Mouse (Mus musculus) ovary, postnatal 10 days (tissue): ENCODE results near the gene Prkca.

ENCODE experiments used
- DNase-seq: peaks from one replicate; pipeline ENCODE4 v3.0.0; 2022; ENCODE audit warnings: low spot score

Prkca gene

GRCm38 (mm10) chr11:108297956-108298355 lies 45.8 kb downstream of the Prkca start:
- no peak for DNase-seq

GRCm38 (mm10) chr11:108295373-108295772 lies 48.4 kb downstream of the Prkca start:
- no peak for DNase-seq

- no peak for DNase-seq
Observed at GRCm38 (mm10) chr11:108294305-108294813, 49.4 kb downstream of the Prkca start.

GRCm38 (mm10) chr11:108293843-108294242 lies 49.9 kb downstream of the Prkca start:
- DNase-seq = no peak

GRCm38 (mm10) chr11:108289192-108289591 lies 54.5 kb downstream of the Prkca start:
- no peak for DNase-seq

- no peak for DNase-seq
Observed at GRCm38 (mm10) chr11:108287321-108287720, 56.4 kb downstream of the Prkca start.

GRCm38 (mm10) chr11:108285046-108285445 lies 58.7 kb downstream of the Prkca start:
- no peak for DNase-seq

GRCm38 (mm10) chr11:108282850-108283459 lies 60.8 kb downstream of the Prkca start:
- no peak for DNase-seq

GRCm38 (mm10) chr11:108279748-108280373 lies 63.9 kb downstream of the Prkca start:
- DNase-seq = no peak

- no peak for DNase-seq
Observed at GRCm38 (mm10) chr11:108277096-108277495, 66.6 kb downstream of the Prkca start.

- no peak for DNase-seq
Observed at GRCm38 (mm10) chr11:108276148-108276547, 67.6 kb downstream of the Prkca start.

- DNase-seq = no peak
Observed at GRCm38 (mm10) chr11:108274046-108274445, 69.7 kb downstream of the Prkca start.

- DNase-seq = no peak
Observed at GRCm38 (mm10) chr11:108273415-108273965, 70.2 kb downstream of the Prkca start.

GRCm38 (mm10) chr11:108272601-108273414 lies 70.9 kb downstream of the Prkca start:
- DNase-seq = no peak

- no peak for DNase-seq
Observed at GRCm38 (mm10) chr11:108271305-108271704, 72.4 kb downstream of the Prkca start.

GRCm38 (mm10) chr11:108269516-108269915 lies 74.2 kb downstream of the Prkca start:
- no peak for DNase-seq

GRCm38 (mm10) chr11:108268421-108269322 lies 75.1 kb downstream of the Prkca start:
- DNase-seq = no peak

- DNase-seq = no peak
Observed at GRCm38 (mm10) chr11:108267825-108268224, 75.9 kb downstream of the Prkca start.

GRCm38 (mm10) chr11:108267066-108267465 lies 76.7 kb downstream of the Prkca start:
- DNase-seq = no peak

- no peak for DNase-seq
Observed at GRCm38 (mm10) chr11:108263868-108264267, 79.9 kb downstream of the Prkca start.

GRCm38 (mm10) chr11:108263406-108263805 lies 80.3 kb downstream of the Prkca start:
- no peak for DNase-seq
